Mouse (Mus musculus) kidney, postnatal 36 days (tissue): ENCODE results near the gene Fancl.

Experiments used
- DNase-seq, 2 experiments: peaks; one replicate each; pipeline ENCODE4 v3.0.0; 2021 to 2022; ENCODE audit warnings: mixed read lengths in 2 of 2

Fancl gene

GRCm38 (mm10) chr11:26495951-26496350 lies 110.0 kb downstream of the Fancl start:
- no peak for DNase-seq

DNA sequence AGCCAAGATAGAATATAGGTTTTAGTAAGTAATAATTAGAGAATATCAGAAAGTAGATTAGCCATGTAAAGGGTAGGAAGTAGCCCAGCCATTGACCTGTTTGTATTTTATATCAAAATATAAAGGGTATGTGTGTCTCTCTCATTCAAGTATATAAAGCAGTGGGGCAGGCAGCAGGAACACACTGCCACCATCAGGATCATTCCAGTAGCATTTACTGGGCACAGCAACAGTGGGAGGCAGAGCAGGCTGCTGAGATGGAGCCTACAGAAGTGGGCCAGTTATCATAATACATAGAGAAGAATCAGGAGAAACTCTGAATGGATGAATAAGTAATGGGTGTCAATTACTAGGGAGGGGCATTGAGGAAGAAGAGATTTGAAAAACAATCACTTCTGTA lies 127.7 kb downstream of the Fancl start:
- DNase-seq, result no peak

DNA sequence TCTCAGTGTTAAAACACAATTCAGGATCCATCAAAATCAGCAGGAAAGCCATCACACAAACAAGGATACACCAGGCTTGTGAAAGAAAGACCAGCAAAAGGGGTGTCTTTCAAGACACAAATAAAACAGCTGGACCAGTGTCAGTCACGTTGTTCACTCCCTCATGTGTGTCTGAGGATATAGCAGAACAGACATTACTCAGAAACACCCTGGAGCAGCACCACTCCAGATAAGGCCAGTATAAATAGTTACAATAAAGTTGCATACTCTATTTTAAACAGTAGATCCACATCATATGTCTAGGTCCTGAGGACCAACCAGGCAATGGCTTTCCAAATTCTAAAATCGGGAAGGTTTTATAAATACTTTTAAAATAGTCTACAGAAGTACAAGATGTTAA lies 130.2 kb downstream of the Fancl start:
- DNase-seq, result no peak

DNA sequence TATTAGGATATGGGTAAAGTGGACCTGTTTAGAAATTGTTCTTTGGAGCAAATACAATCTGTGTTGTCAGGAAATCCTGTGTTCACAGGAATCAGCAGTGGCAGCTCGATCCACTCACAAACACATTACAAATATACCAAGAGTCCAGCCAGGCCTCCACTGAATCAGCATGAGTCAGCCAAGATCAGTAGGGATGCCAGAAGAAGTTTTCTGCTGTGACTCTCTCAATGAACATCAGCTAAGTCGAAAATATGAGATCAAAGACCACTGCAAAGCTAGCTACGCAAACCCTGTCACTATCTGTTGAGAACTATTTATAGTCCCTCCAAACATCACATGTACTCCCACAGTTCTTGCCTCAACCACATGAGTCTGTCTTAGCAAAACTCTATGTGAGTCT lies 133.1 kb downstream of the Fancl start:
- no peak for DNase-seq
